Mouse (Mus musculus) induced T-regulatory cell, adult 2 months (primary cell): ENCODE measurements around the gene Slc5a6.

ENCODE experiments used
- DNase-seq: peaks from one replicate; pipeline ENCODE4 v3.0.0-alpha.2; 2012; ENCODE audit warnings: low read depth

Gene Slc5a6

GRCm38 (mm10) chr5:31048763-31049641, at the start of gene Slc5a6:
TSS of gene Slc5a6 (minus strand) at chr5:31048924.
- DNase-seq = peak; percentile 83

GRCm38 (mm10) chr5:31095711-31096480, 47.2 kb upstream of the Slc5a6 start:
- no peak for DNase-seq

- DNase-seq = peak; percentile 81
Observed at GRCm38 (mm10) chr5:31094799-31095691, 46.3 kb upstream of the Slc5a6 start.

- DNase-seq = no peak
Observed at GRCm38 (mm10) chr5:31094100-31094798, 45.5 kb upstream of the Slc5a6 start.

GRCm38 (mm10) chr5:31093151-31094041, 44.7 kb upstream of the Slc5a6 start:
- peak; percentile 70 for DNase-seq

GRCm38 (mm10) chr5:31092231-31092975, 43.7 kb upstream of the Slc5a6 start:
- no peak for DNase-seq

GRCm38 (mm10) chr5:31087131-31087530, 38.4 kb upstream of the Slc5a6 start:
- DNase-seq = no peak

- DNase-seq = no peak
Observed at GRCm38 (mm10) chr5:31086606-31087005, 37.9 kb upstream of the Slc5a6 start.

- peak; percentile 35 for DNase-seq
Observed at GRCm38 (mm10) chr5:31083949-31084348, 35.2 kb upstream of the Slc5a6 start.

GRCm38 (mm10) chr5:31082935-31083625, 34.4 kb upstream of the Slc5a6 start:
- no peak for DNase-seq

- DNase-seq = peak; percentile 73
Observed at GRCm38 (mm10) chr5:31082355-31082754, 33.6 kb upstream of the Slc5a6 start.

GRCm38 (mm10) chr5:31081386-31081785, 32.7 kb upstream of the Slc5a6 start:
- peak; percentile 72 for DNase-seq

- no peak for DNase-seq
Observed at GRCm38 (mm10) chr5:31080795-31081164, 32.1 kb upstream of the Slc5a6 start.

GRCm38 (mm10) chr5:31080059-31080794, 31.5 kb upstream of the Slc5a6 start:
- no peak for DNase-seq

- DNase-seq = no peak
Observed at GRCm38 (mm10) chr5:31076346-31076745, 27.6 kb upstream of the Slc5a6 start.

- DNase-seq = no peak
Observed at GRCm38 (mm10) chr5:31073176-31073575, 24.5 kb upstream of the Slc5a6 start.

- no peak for DNase-seq
Observed at GRCm38 (mm10) chr5:31071821-31072220, 23.1 kb upstream of the Slc5a6 start.

GRCm38 (mm10) chr5:31071059-31071458, 22.3 kb upstream of the Slc5a6 start:
- DNase-seq = no peak
